Mouse (Mus musculus): ENCODE measurements around the gene Ncmap. TPM values are rescaled to one million over a fixed set of nuclear protein-coding genes. Genes with fewer than 3 reads are reported as not detected.

The Ncmap gene
- polyA plus RNA-seq, 1 experiment from 2014 or later: 10.8 TPM

DNA sequence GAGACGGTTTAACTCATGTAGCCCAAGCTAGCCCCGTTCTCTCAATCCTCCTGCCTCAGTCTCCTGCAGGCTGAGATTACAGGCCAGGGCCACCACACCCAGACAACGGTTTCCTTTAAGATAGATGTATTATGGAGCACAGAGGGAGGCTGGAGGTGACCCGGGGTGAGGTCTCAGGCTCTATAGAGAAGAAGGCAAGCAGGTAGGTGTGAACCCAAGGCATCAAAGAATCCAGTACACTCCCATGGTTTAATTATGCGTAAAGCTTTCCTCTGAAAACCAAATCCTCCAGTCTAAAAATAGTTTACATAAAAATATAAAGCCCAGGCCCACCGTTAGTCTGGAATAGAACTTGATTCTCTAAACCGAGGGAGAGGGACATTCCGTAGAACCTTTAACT, 15.5 kb upstream of the Ncmap start:
- WGBS: 70% methylated on average over 8 of the region's 8 CpGs
- no peak for ATAC-seq (replicated peaks; ENCODE audit: low FRiP score, low TSS enrichment, low read depth)
- no peak for DNase-seq (ENCODE audit: low spot score)

GRCm38 (mm10) chr4:135411633-135412032, 13.6 kb upstream of the Ncmap start:
- Histone ChIP-seq H3K9me3 (ENCODE audit: control insufficient read depth, low read length) (no peaks in the 10 kb centered on the region), H3K36me3 (ENCODE audit: control insufficient read depth, insufficient read depth, low read length) (peaks cover 18% of the 10 kb centered on the region), H3K27ac (ENCODE audit: low read depth) (no peak overlapping the region), H3K4me1 (replicated peaks; ENCODE audit: control insufficient read depth, insufficient read depth, low read length) (no peaks in the 10 kb centered on the region), H3K4me3 (ENCODE audit: low read depth, low read length) (no peak overlapping the region), H3K27me3 (replicated peaks; ENCODE audit: control insufficient read depth, insufficient read depth, low read length) (no peaks in the 10 kb centered on the region), H3K9ac (ENCODE audit: low read length) (no peak overlapping the region), H3K4me2 (ENCODE audit: low read length) (no peak overlapping the region)
- DNase-seq (ENCODE audit: low spot score) (peak; percentile 70), ATAC-seq (replicated peaks; ENCODE audit: low FRiP score, low TSS enrichment, low read depth) (peak; percentile 47; the same call in 1 of the 2 replicates)
- 45% methylated on average over 4 of the region's 4 CpGs for WGBS

More for the DNA sequence above, 15.5 kb upstream of the Ncmap start:
- no peaks in the 10 kb centered on the region for H3K4me1 ChIP-seq (replicated peaks; ENCODE audit: control insufficient read depth, insufficient read depth, low read length)
- H3K9ac ChIP-seq (ENCODE audit: low read length): no peak overlapping the region
- H3K4me3 ChIP-seq (ENCODE audit: low read depth, low read length): no peak overlapping the region
- peaks cover 37% of the 10 kb centered on the region for H3K36me3 ChIP-seq (ENCODE audit: control insufficient read depth, insufficient read depth, low read length)
- H3K27me3 ChIP-seq (replicated peaks; ENCODE audit: control insufficient read depth, insufficient read depth, low read length): no peaks in the 10 kb centered on the region
- no peak overlapping the region for H3K27ac ChIP-seq (ENCODE audit: low read depth)
- no peaks in the 10 kb centered on the region for H3K9me3 ChIP-seq (ENCODE audit: control insufficient read depth, low read length)
- H3K4me2 ChIP-seq (ENCODE audit: low read length): no peak overlapping the region

- no peak overlapping the region for H3K4me3 ChIP-seq (ENCODE audit: low read depth, low read length)
- 63% methylated on average over 5 of the region's 5 CpGs for WGBS
- no peaks in the 10 kb centered on the region for H3K9me3 ChIP-seq (ENCODE audit: control insufficient read depth, low read length)
- H3K4me1 ChIP-seq (replicated peaks; ENCODE audit: control insufficient read depth, insufficient read depth, low read length): no peaks in the 10 kb centered on the region
- no peaks in the 10 kb centered on the region for H3K27me3 ChIP-seq (replicated peaks; ENCODE audit: control insufficient read depth, insufficient read depth, low read length)
- no peak overlapping the region for H3K4me2 ChIP-seq (ENCODE audit: low read length)
- no peak overlapping the region for H3K27ac ChIP-seq (ENCODE audit: low read depth)
- ATAC-seq (replicated peaks; ENCODE audit: low FRiP score, low TSS enrichment, low read depth) (no peak), DNase-seq (ENCODE audit: low spot score) (no peak)
- H3K36me3 ChIP-seq (ENCODE audit: control insufficient read depth, insufficient read depth, low read length): no peaks in the 10 kb centered on the region
- no peak overlapping the region for H3K9ac ChIP-seq (ENCODE audit: low read length)
Measured at GRCm38 (mm10) chr4:135406180-135406579, 8.2 kb upstream of the Ncmap start.

- ATAC-seq (replicated peaks; ENCODE audit: low FRiP score, low TSS enrichment, low read depth): no peak
- WGBS: 90% methylated on average over 2 of the region's 2 CpGs
- H3K4me1 ChIP-seq (replicated peaks; ENCODE audit: control insufficient read depth, insufficient read depth, low read length): no peaks in the 10 kb centered on the region
- H3K4me3 ChIP-seq (ENCODE audit: low read depth, low read length): no peak overlapping the region
- H3K9me3 ChIP-seq (ENCODE audit: control insufficient read depth, low read length): no peaks in the 10 kb centered on the region
- no peak overlapping the region for H3K27ac ChIP-seq (ENCODE audit: low read depth)
- H3K4me2 ChIP-seq (ENCODE audit: low read length): no peak overlapping the region
- H3K9ac ChIP-seq (ENCODE audit: low read length): no peak overlapping the region
- DNase-seq (ENCODE audit: low spot score): no peak
- H3K27me3 ChIP-seq (replicated peaks; ENCODE audit: control insufficient read depth, insufficient read depth, low read length): no peaks in the 10 kb centered on the region
- no peaks in the 10 kb centered on the region for H3K36me3 ChIP-seq (ENCODE audit: control insufficient read depth, insufficient read depth, low read length)
Measured at GRCm38 (mm10) chr4:135404916-135405315, 6.9 kb upstream of the Ncmap start.

- no peak overlapping the region for H3K9ac ChIP-seq (ENCODE audit: low read length)
- H3K9me3 ChIP-seq (ENCODE audit: control insufficient read depth, low read length): no peaks in the 10 kb centered on the region
- no peaks in the 10 kb centered on the region for H3K36me3 ChIP-seq (ENCODE audit: control insufficient read depth, insufficient read depth, low read length)
- no peak overlapping the region for H3K4me3 ChIP-seq (ENCODE audit: low read depth, low read length)
- 73% methylated on average over 10 of the region's 10 CpGs for WGBS
- no peak for ATAC-seq (replicated peaks; ENCODE audit: low FRiP score, low TSS enrichment, low read depth)
- no peak overlapping the region for H3K4me2 ChIP-seq (ENCODE audit: low read length)
- H3K27ac ChIP-seq (ENCODE audit: low read depth): no peak overlapping the region
- no peaks in the 10 kb centered on the region for H3K4me1 ChIP-seq (replicated peaks; ENCODE audit: control insufficient read depth, insufficient read depth, low read length)
- DNase-seq (ENCODE audit: low spot score): no peak
- 0 out of 2 replicates have a peak, but pooled peaks cover 3% of the 10 kb centered on the region for H3K27me3 ChIP-seq (replicated peaks; ENCODE audit: control insufficient read depth, insufficient read depth, low read length)
Measured at GRCm38 (mm10) chr4:135404048-135404447, 6.0 kb upstream of the Ncmap start.

- H3K27me3 ChIP-seq (replicated peaks; ENCODE audit: control insufficient read depth, insufficient read depth, low read length): peaks cover 21% of the 10 kb centered on the region
- no peak overlapping the region for H3K4me2 ChIP-seq (ENCODE audit: low read length)
- 30% methylated on average over 7 of the region's 7 CpGs for WGBS
- ATAC-seq (replicated peaks; ENCODE audit: low FRiP score, low TSS enrichment, low read depth) (no peak), DNase-seq (ENCODE audit: low spot score) (no peak)
- no peak overlapping the region for H3K9ac ChIP-seq (ENCODE audit: low read length)
- H3K4me1 ChIP-seq (replicated peaks; ENCODE audit: control insufficient read depth, insufficient read depth, low read length): peaks cover 3% of the 10 kb centered on the region; the same call in 1 of the 2 replicates
- H3K27ac ChIP-seq (ENCODE audit: low read depth): no peak overlapping the region
- H3K9me3 ChIP-seq (ENCODE audit: control insufficient read depth, low read length): no peaks in the 10 kb centered on the region
- no peak overlapping the region for H3K4me3 ChIP-seq (ENCODE audit: low read depth, low read length)
- H3K36me3 ChIP-seq (ENCODE audit: control insufficient read depth, insufficient read depth, low read length): no peaks in the 10 kb centered on the region
Measured at GRCm38 (mm10) chr4:135401881-135402280, 3.9 kb upstream of the Ncmap start.

DNA sequence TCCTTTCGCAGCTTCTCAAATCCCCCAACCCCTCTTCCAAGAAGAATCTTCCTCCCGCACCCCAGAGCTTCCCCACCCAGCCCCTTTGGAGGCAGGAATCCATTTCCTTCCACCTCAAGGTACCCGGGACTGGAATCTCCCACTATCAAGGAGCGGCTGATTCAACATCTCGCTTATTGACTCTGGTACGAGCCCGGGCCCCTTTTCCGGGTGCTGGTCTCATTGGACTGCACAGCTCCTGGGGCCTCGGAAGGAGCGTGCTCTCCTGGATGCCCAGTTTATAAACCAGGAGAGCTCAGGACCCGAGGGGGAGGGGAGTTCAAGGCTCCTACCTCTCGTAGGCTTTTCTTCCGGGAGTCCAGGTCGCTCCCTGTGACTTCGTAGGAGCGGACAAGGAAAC, 476 bp downstream of the Ncmap start:
- 0 out of 2 replicates have a peak, but pooled peaks have one; percentile 28 for ATAC-seq (replicated peaks; ENCODE audit: low FRiP score, low TSS enrichment, low read depth)
- H3K4me3 ChIP-seq (ENCODE audit: low read depth, low read length): peak overlapping the region; percentile 37
- peak overlapping the region; percentile 62 for H3K4me2 ChIP-seq (ENCODE audit: low read length)
- H3K9me3 ChIP-seq (ENCODE audit: control insufficient read depth, low read length): no peaks in the 10 kb centered on the region
- 3% methylated on average over 16 of the region's 16 CpGs for WGBS
- peak; percentile 70 for DNase-seq (ENCODE audit: low spot score)
- no peaks in the 10 kb centered on the region for H3K36me3 ChIP-seq (ENCODE audit: control insufficient read depth, insufficient read depth, low read length)
- peaks cover 3% of the 10 kb centered on the region; the same call in 1 of the 2 replicates for H3K4me1 ChIP-seq (replicated peaks; ENCODE audit: control insufficient read depth, insufficient read depth, low read length)
- peak overlapping the region; percentile 37 for H3K9ac ChIP-seq (ENCODE audit: low read length)
- peaks cover 24% of the 10 kb centered on the region for H3K27me3 ChIP-seq (replicated peaks; ENCODE audit: control insufficient read depth, insufficient read depth, low read length)
- 0 out of 2 replicates have a peak overlapping the region, but pooled peaks have one; percentile 18 for H3K27ac ChIP-seq (ENCODE audit: low read depth)

DNA sequence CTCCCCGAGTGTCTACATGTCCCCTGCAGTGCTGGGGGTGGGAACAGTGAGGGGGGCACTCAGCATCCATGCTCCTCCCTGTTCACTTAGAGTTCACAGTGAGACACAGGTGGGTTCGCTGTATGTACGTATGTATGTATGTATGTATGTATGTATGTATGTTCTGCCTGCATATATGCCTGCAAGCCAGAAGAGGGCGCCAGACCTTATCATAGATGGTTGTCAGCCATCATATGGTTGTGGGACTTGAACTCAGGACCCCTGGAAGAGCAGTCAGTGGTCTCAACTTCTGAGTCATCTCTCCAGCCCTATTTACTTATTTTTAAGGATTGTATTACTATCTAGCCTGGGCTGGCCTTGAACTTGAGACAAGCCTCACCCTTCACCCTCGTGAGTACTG, 1.7 kb downstream of the Ncmap start:
- Histone ChIP-seq H3K9ac (ENCODE audit: low read length) (no peak overlapping the region), H3K4me1 (replicated peaks; ENCODE audit: control insufficient read depth, insufficient read depth, low read length) (peaks cover 3% of the 10 kb centered on the region; the same call in 1 of the 2 replicates), H3K27me3 (replicated peaks; ENCODE audit: control insufficient read depth, insufficient read depth, low read length) (peaks cover 24% of the 10 kb centered on the region), H3K36me3 (ENCODE audit: control insufficient read depth, insufficient read depth, low read length) (no peaks in the 10 kb centered on the region), H3K27ac (ENCODE audit: low read depth) (no peak overlapping the region), H3K9me3 (ENCODE audit: control insufficient read depth, low read length) (no peaks in the 10 kb centered on the region), H3K4me2 (ENCODE audit: low read length) (no peak overlapping the region), H3K4me3 (ENCODE audit: low read depth, low read length) (no peak overlapping the region)
- ATAC-seq (replicated peaks; ENCODE audit: low FRiP score, low TSS enrichment, low read depth) (no peak), DNase-seq (ENCODE audit: low spot score) (no peak)
- 85% methylated on average over 5 of the region's 5 CpGs for WGBS

- Histone ChIP-seq H3K4me3 (ENCODE audit: low read depth, low read length) (no peak overlapping the region), H3K27me3 (replicated peaks; ENCODE audit: control insufficient read depth, insufficient read depth, low read length) (peaks cover 24% of the 10 kb centered on the region), H3K9ac (ENCODE audit: low read length) (no peak overlapping the region), H3K27ac (ENCODE audit: low read depth) (no peak overlapping the region), H3K4me2 (ENCODE audit: low read length) (no peak overlapping the region), H3K4me1 (replicated peaks; ENCODE audit: control insufficient read depth, insufficient read depth, low read length) (peaks cover 3% of the 10 kb centered on the region; the same call in 1 of the 2 replicates), H3K36me3 (ENCODE audit: control insufficient read depth, insufficient read depth, low read length) (no peaks in the 10 kb centered on the region), H3K9me3 (ENCODE audit: control insufficient read depth, low read length) (no peaks in the 10 kb centered on the region)
- DNase-seq (ENCODE audit: low spot score): no peak
- peak; percentile 37; the same call in 1 of the 2 replicates for ATAC-seq (replicated peaks; ENCODE audit: low FRiP score, low TSS enrichment, low read depth)
- WGBS: 63% methylated on average over 4 of the region's 4 CpGs
Measured at GRCm38 (mm10) chr4:135395375-135395774, 2.7 kb downstream of the Ncmap start.
